Mouse (Mus musculus): ENCODE measurements at regions not wholly inside any gene's neighbourhood (a gene's known extent, or its start where the extent isn't known, plus 50 kb on each side); places are given as distances from the start of the nearest gene placed in this dataset.

- 86% methylated on average over 2 of the region's 2 CpGs for WGBS
- TF ChIP-seq CTCF (IDR thresholded peaks at IDR 0.05; ENCODE audit: borderline replicate concordance, control insufficient read depth, extremely low read depth, insufficient read depth, low read length, poor library complexity), result no peak
- no peak for TF ChIP-seq POLR2A (IDR thresholded peaks at IDR 0.05; ENCODE audit: control insufficient read depth, extremely low read depth, insufficient read depth, low read length, poor library complexity)
- no peak overlapping the region for H3K4me3 ChIP-seq (ENCODE audit: control insufficient read depth, insufficient read depth, low read length)
- H3K27me3 ChIP-seq (ENCODE audit: control insufficient read depth, insufficient read depth, low read length), result no peaks in the 10 kb centered on the region
- no peaks in the 10 kb centered on the region for H3K4me1 ChIP-seq (replicated peaks; ENCODE audit: control insufficient read depth, insufficient read depth, low read length)
- no peak for DNase-seq
- H3K36me3 ChIP-seq (ENCODE audit: control insufficient read depth, insufficient read depth, low read length), result no peaks in the 10 kb centered on the region
- no peak overlapping the region for H3K27ac ChIP-seq (ENCODE audit: control insufficient read depth, insufficient read depth, low read length)
Measured at GRCm38 (mm10) chr17:49314196-49314595, 114.0 kb upstream of the Mocs1 start.

GRCm38 (mm10) chr17:49327524-49327923, 100.6 kb upstream of the Mocs1 start:
- H3K36me3 ChIP-seq (ENCODE audit: control insufficient read depth, insufficient read depth, low read length), result no peaks in the 10 kb centered on the region
- no peak for DNase-seq
- no peak overlapping the region for H3K27ac ChIP-seq (ENCODE audit: control insufficient read depth, insufficient read depth, low read length)
- WGBS, result 87% methylated on average over 4 of the region's 4 CpGs
- H3K27me3 ChIP-seq (ENCODE audit: control insufficient read depth, insufficient read depth, low read length), result no peaks in the 10 kb centered on the region
- no peak for TF ChIP-seq POLR2A (IDR thresholded peaks at IDR 0.05; ENCODE audit: control insufficient read depth, extremely low read depth, insufficient read depth, low read length, poor library complexity)
- no peak for TF ChIP-seq CTCF (IDR thresholded peaks at IDR 0.05; ENCODE audit: borderline replicate concordance, control insufficient read depth, extremely low read depth, insufficient read depth, low read length, poor library complexity)
- no peaks in the 10 kb centered on the region for H3K4me1 ChIP-seq (replicated peaks; ENCODE audit: control insufficient read depth, insufficient read depth, low read length)
- no peak overlapping the region for H3K4me3 ChIP-seq (ENCODE audit: control insufficient read depth, insufficient read depth, low read length)

GRCm38 (mm10) chr17:49335318-49335717, 92.8 kb upstream of the Mocs1 start:
- Histone ChIP-seq H3K4me3 (ENCODE audit: control insufficient read depth, insufficient read depth, low read length) (no peak overlapping the region), H3K4me1 (replicated peaks; ENCODE audit: control insufficient read depth, insufficient read depth, low read length) (no peaks in the 10 kb centered on the region), H3K27ac (ENCODE audit: control insufficient read depth, insufficient read depth, low read length) (no peak overlapping the region), H3K36me3 (ENCODE audit: control insufficient read depth, insufficient read depth, low read length) (no peaks in the 10 kb centered on the region), H3K27me3 (ENCODE audit: control insufficient read depth, insufficient read depth, low read length) (no peaks in the 10 kb centered on the region)
- 92% methylated on average over 5 of the region's 5 CpGs for WGBS
- no peak for TF ChIP-seq POLR2A (IDR thresholded peaks at IDR 0.05; ENCODE audit: control insufficient read depth, extremely low read depth, insufficient read depth, low read length, poor library complexity)
- no peak for DNase-seq

- Histone ChIP-seq H3K27me3 (ENCODE audit: control insufficient read depth, insufficient read depth, low read length) (no peaks in the 10 kb centered on the region), H3K4me1 (replicated peaks; ENCODE audit: control insufficient read depth, insufficient read depth, low read length) (no peaks in the 10 kb centered on the region), H3K36me3 (ENCODE audit: control insufficient read depth, insufficient read depth, low read length) (no peaks in the 10 kb centered on the region), H3K27ac (ENCODE audit: control insufficient read depth, insufficient read depth, low read length) (no peak overlapping the region), H3K4me3 (ENCODE audit: control insufficient read depth, insufficient read depth, low read length) (no peak overlapping the region)
- no peak for DNase-seq
- TF ChIP-seq CTCF (IDR thresholded peaks at IDR 0.05; ENCODE audit: borderline replicate concordance, control insufficient read depth, extremely low read depth, insufficient read depth, low read length, poor library complexity), result no peak
- no peak for TF ChIP-seq POLR2A (IDR thresholded peaks at IDR 0.05; ENCODE audit: control insufficient read depth, extremely low read depth, insufficient read depth, low read length, poor library complexity)
- 97% methylated on average over 5 of the region's 5 CpGs for WGBS
Measured at GRCm38 (mm10) chr17:49337881-49338280, 90.3 kb upstream of the Mocs1 start.

- TF ChIP-seq CTCF (IDR thresholded peaks at IDR 0.05; ENCODE audit: borderline replicate concordance, control insufficient read depth, extremely low read depth, insufficient read depth, low read length, poor library complexity) (no peak), POLR2A (IDR thresholded peaks at IDR 0.05; ENCODE audit: control insufficient read depth, extremely low read depth, insufficient read depth, low read length, poor library complexity) (no peak)
- H3K27ac ChIP-seq (ENCODE audit: control insufficient read depth, insufficient read depth, low read length), result no peak overlapping the region
- no peak overlapping the region for H3K4me3 ChIP-seq (ENCODE audit: control insufficient read depth, insufficient read depth, low read length)
- WGBS, result 85% methylated on average over 2 of the region's 2 CpGs
- no peaks in the 10 kb centered on the region for H3K4me1 ChIP-seq (replicated peaks; ENCODE audit: control insufficient read depth, insufficient read depth, low read length)
- DNase-seq, result no peak
- no peaks in the 10 kb centered on the region for H3K36me3 ChIP-seq (ENCODE audit: control insufficient read depth, insufficient read depth, low read length)
- H3K27me3 ChIP-seq (ENCODE audit: control insufficient read depth, insufficient read depth, low read length), result no peaks in the 10 kb centered on the region
Measured at GRCm38 (mm10) chr17:49342636-49343035, 85.5 kb upstream of the Mocs1 start.

GRCm38 (mm10) chr17:49346701-49347100, 81.5 kb upstream of the Mocs1 start:
- no peaks in the 10 kb centered on the region for H3K27me3 ChIP-seq (ENCODE audit: control insufficient read depth, insufficient read depth, low read length)
- H3K4me1 ChIP-seq (replicated peaks; ENCODE audit: control insufficient read depth, insufficient read depth, low read length), result no peaks in the 10 kb centered on the region
- H3K36me3 ChIP-seq (ENCODE audit: control insufficient read depth, insufficient read depth, low read length), result no peaks in the 10 kb centered on the region
- H3K27ac ChIP-seq (ENCODE audit: control insufficient read depth, insufficient read depth, low read length), result no peak overlapping the region
- 94% methylated on average over 5 of the region's 5 CpGs for WGBS
- TF ChIP-seq POLR2A (IDR thresholded peaks at IDR 0.05; ENCODE audit: control insufficient read depth, extremely low read depth, insufficient read depth, low read length, poor library complexity) (no peak), CTCF (IDR thresholded peaks at IDR 0.05; ENCODE audit: borderline replicate concordance, control insufficient read depth, extremely low read depth, insufficient read depth, low read length, poor library complexity) (no peak)
- no peak overlapping the region for H3K4me3 ChIP-seq (ENCODE audit: control insufficient read depth, insufficient read depth, low read length)
- DNase-seq, result no peak

- no peaks in the 10 kb centered on the region for H3K4me1 ChIP-seq (replicated peaks; ENCODE audit: control insufficient read depth, insufficient read depth, low read length)
- no peak for DNase-seq
- H3K36me3 ChIP-seq (ENCODE audit: control insufficient read depth, insufficient read depth, low read length), result no peaks in the 10 kb centered on the region
- H3K27ac ChIP-seq (ENCODE audit: control insufficient read depth, insufficient read depth, low read length), result no peak overlapping the region
- TF ChIP-seq CTCF (IDR thresholded peaks at IDR 0.05; ENCODE audit: borderline replicate concordance, control insufficient read depth, extremely low read depth, insufficient read depth, low read length, poor library complexity) (no peak), POLR2A (IDR thresholded peaks at IDR 0.05; ENCODE audit: control insufficient read depth, extremely low read depth, insufficient read depth, low read length, poor library complexity) (no peak)
- 92% methylated on average over 9 of the region's 9 CpGs for whole genome bisulfite sequencing
- H3K27me3 ChIP-seq (ENCODE audit: control insufficient read depth, insufficient read depth, low read length), result no peaks in the 10 kb centered on the region
- no peak overlapping the region for H3K4me3 ChIP-seq (ENCODE audit: control insufficient read depth, insufficient read depth, low read length)
Measured at GRCm38 (mm10) chr17:49349328-49349727, 78.8 kb upstream of the Mocs1 start.

All from thymus, adult 2 months (tissue).